Mouse (Mus musculus) stomach, postnatal 0 days (tissue): Measurements from ENCODE around the gene Frmd4b.

Experiments
- CTCF ChIP-seq: IDR thresholded peaks from 2 replicates; pipeline ENCODE4 v1.5.1; 2016; ENCODE audit warnings: antibody characterized with exemption, low read depth, mild to moderate bottlenecking, moderate library complexity
- EP300 ChIP-seq: optimal IDR thresholded peaks from 2 replicates; pipeline ENCODE3; 2016; ENCODE audit warnings: antibody characterized with exemption

- TF ChIP-seq CTCF (no peak), EP300 (no peak)
These were observed 302.0 kb downstream of the Frmd4b start for GRCm38 (mm10) chr6:97315311-97315710.
